Mouse (Mus musculus) intestine, embryonic 14.5 days (tissue): ENCODE data around the gene Grk6. TPM values are rescaled to one million over a fixed set of nuclear protein-coding genes. Genes with fewer than 3 reads are reported as not detected.

Source experiments
- ATAC-seq: fragments of 200-750 bp; cut with Nextera tagmentation; replicated peaks from 2 replicates; pipeline ENCODE4 v1.8.0; 2017; ENCODE audit warnings: low read depth, moderate number of reproducible peaks, moderate TSS enrichment, moderate library complexity; ENCODE audit not compliant: low FRiP score, low TSS enrichment
- DNase-seq: peaks from one replicate; pipeline ENCODE4 v3.0.0-alpha.2; 2018; ENCODE audit warnings: low spot score
- H3K27ac ChIP-seq: fragments of 300-500 bp; sonication (generic); 2 replicates; pipeline ENCODE4 v1.5.1; 2014; ENCODE audit warnings: low read depth, mild to moderate bottlenecking, control low read depth
- H3K27me3 ChIP-seq: fragments of 300-500 bp; sonication (generic); replicated peaks from 2 replicates; pipeline ENCODE4 v1.6.1; 2014; ENCODE audit warnings: low read length, control low read depth; ENCODE audit not compliant: control insufficient read depth, insufficient read depth
- H3K36me3 ChIP-seq: fragments of 300-500 bp; sonication (generic); 2 replicates; pipeline ENCODE4 v1.6.1; 2014; ENCODE audit warnings: low read length, control low read depth; ENCODE audit not compliant: control insufficient read depth, insufficient read depth
- H3K4me1 ChIP-seq: fragments of 300-500 bp; sonication (generic); replicated peaks from 2 replicates; pipeline ENCODE4 v1.6.1; 2014; ENCODE audit warnings: low read length, control low read depth, mixed read lengths; ENCODE audit not compliant: control insufficient read depth, insufficient read depth
- H3K4me2 ChIP-seq: fragments of 300-500 bp; sonication (generic); 2 replicates; pipeline ENCODE4 v1.6.1; 2014; ENCODE audit warnings: low read length
- H3K4me3 ChIP-seq: fragments of 300-500 bp; sonication (generic); 2 replicates; pipeline ENCODE4 v1.5.1; 2014; ENCODE audit warnings: low read depth, low read length, control low read depth, mixed read lengths
- H3K9ac ChIP-seq: fragments of 300-500 bp; sonication (generic); 2 replicates; pipeline ENCODE4 v1.6.1; 2014; ENCODE audit warnings: mild to moderate bottlenecking, low read length
- H3K9me3 ChIP-seq: fragments of 300-500 bp; sonication (generic); 2 replicates; pipeline ENCODE4 v1.6.1; 2016; ENCODE audit warnings: low read length, control low read depth; ENCODE audit not compliant: control insufficient read depth
- WGBS: fragments of 180-500 bp; shearing (Covaris S2); extraction: QIAGEN DNeasy Blood & Tissue Kit; methylation state at CpG from one replicate; pipeline ENCODE4 v1.1.7; 2014; 5-methylcytosine and 5-hydroxymethylcytosine counted together
- polyA plus RNA-seq: library from polyadenylated mRNA; unstranded; fragments of >200 nt; fragmentation: Nextera tagmentation; extraction: Ambion mirVana; gene quantifications from 2 replicates; pipeline ENCODE4 v1.2.1, GENCODE M21; 2014

The Grk6 gene
- polyA plus RNA-seq, 1 experiment from 2014 or later = 55.1 TPM

- no peak for ATAC-seq
- Histone ChIP-seq H3K36me3 (peaks cover 35% of the 10 kb centered on the region), H3K9me3 (no peaks in the 10 kb centered on the region), H3K27me3 (no peaks in the 10 kb centered on the region), H3K4me2 (no peak overlapping the region), H3K27ac (no peak overlapping the region), H3K9ac (no peak overlapping the region), H3K4me3 (no peak overlapping the region), H3K4me1 (peaks cover 4% of the 10 kb centered on the region; the same call in 1 of the 2 replicates)
- DNase-seq = no peak
- 75% methylated on average over 6 of the region's 6 CpGs for WGBS
These were observed 51.8 kb downstream of the Grk6 start for GRCm38 (mm10) chr13:55496661-55497060.

DNA sequence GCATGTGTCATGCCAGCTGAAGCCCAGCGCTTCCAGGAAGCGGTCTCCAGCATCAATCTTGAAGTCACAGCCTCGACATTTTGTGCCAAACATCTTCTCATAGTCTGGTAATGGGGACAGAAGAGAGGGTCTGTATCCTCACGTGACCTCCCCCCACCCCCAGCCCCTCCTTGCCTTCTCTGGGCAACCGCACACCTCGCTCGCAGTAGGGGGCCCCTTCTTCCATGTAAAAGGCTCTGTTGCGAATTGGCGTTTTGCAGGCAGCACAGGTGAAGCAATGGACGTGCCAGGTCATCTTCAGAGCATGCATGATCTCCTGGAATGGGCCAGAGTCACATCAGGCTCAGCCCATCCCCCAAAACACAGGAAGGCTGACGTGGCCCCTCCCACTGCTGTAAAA, 54.0 kb downstream of the Grk6 start:
- Histone ChIP-seq H3K36me3 (peaks cover 55% of the 10 kb centered on the region), H3K4me3 (no peak overlapping the region), H3K4me2 (no peak overlapping the region), H3K27me3 (no peaks in the 10 kb centered on the region), H3K27ac (no peak overlapping the region), H3K9ac (no peak overlapping the region), H3K4me1 (peaks cover 4% of the 10 kb centered on the region; the same call in 1 of the 2 replicates), H3K9me3 (no peaks in the 10 kb centered on the region)
- DNase-seq (no peak), ATAC-seq (no peak)
- 54% methylated on average over 11 of the region's 11 CpGs for WGBS

- no peak for DNase-seq
- Histone ChIP-seq H3K36me3 (peaks cover 72% of the 10 kb centered on the region), H3K4me1 (peaks cover 4% of the 10 kb centered on the region; the same call in 1 of the 2 replicates), H3K4me2 (no peak overlapping the region), H3K27ac (no peak overlapping the region), H3K27me3 (no peaks in the 10 kb centered on the region), H3K4me3 (no peak overlapping the region), H3K9me3 (no peaks in the 10 kb centered on the region), H3K9ac (no peak overlapping the region)
- no peak for ATAC-seq
- WGBS = 68% methylated on average over 10 of the region's 10 CpGs
These were observed 55.7 kb downstream of the Grk6 start for GRCm38 (mm10) chr13:55500575-55500974.

DNA sequence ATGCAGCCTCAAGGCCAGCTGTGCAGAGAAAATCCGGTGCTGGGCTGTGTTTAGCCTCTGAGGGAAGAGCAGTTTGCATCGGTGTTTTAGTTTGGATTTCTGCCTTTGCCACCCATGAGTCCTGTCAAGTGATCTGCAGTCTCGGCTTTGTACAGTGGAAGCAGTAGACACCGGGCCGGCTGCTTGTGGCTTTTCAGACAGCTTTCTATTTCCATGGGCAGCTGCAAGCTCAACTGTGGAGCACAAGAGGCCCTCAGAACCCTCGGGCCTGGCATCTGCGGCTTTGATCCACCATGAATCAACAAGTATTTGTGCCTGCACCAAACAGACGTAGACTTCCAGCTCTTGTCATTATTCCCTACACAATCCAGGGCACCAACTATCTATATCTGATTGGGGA, 57.5 kb downstream of the Grk6 start:
- no peak for ATAC-seq
- H3K27ac ChIP-seq = no peak overlapping the region

GRCm38 (mm10) chr13:55504390-55504789, 59.5 kb downstream of the Grk6 start:
- ATAC-seq = no peak
- no peak for DNase-seq
- H3K4me2 ChIP-seq = no peak overlapping the region
- no peak overlapping the region for H3K9ac ChIP-seq
- H3K4me3 ChIP-seq = no peak overlapping the region
- no peaks in the 10 kb centered on the region for H3K27me3 ChIP-seq
- H3K9me3 ChIP-seq = no peaks in the 10 kb centered on the region
- H3K36me3 ChIP-seq = peaks cover 92% of the 10 kb centered on the region
- H3K27ac ChIP-seq = no peak overlapping the region
- no peaks in the 10 kb centered on the region for H3K4me1 ChIP-seq
- WGBS = 78% methylated on average over 5 of the region's 5 CpGs

More for the DNA sequence above, 57.5 kb downstream of the Grk6 start:
- Histone ChIP-seq H3K4me2 (no peak overlapping the region), H3K36me3 (peaks cover 90% of the 10 kb centered on the region), H3K9ac (no peak overlapping the region), H3K4me3 (no peak overlapping the region), H3K9me3 (no peaks in the 10 kb centered on the region), H3K4me1 (0 out of 2 replicates have a peak, but pooled peaks cover 4% of the 10 kb centered on the region), H3K27me3 (no peaks in the 10 kb centered on the region)
- DNase-seq = no peak
- WGBS = 82% methylated on average over 8 of the region's 8 CpGs

DNA sequence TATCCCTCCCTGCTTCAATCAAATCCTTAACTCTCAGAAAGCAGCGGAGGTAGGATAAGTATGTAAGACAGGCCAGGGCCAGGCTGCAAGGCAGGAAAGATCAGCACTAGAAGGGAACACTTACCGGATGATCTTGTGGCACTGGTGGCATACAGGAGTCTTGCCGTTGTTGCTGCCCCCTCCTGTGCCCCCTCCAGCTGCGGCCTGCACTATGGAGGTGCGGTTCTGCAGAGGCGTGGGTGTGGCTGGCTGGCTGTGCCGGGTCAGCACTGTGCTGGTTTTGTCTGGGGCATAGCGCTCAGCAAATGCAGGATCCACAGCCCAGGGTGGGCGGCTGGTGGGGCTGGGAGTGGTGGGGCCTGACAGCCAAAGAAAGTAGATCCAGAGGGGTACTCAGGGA, 60.9 kb downstream of the Grk6 start:
- H3K27ac ChIP-seq = no peak overlapping the region
- ATAC-seq (no peak), DNase-seq (no peak)
- H3K4me1 ChIP-seq = peaks cover 9% of the 10 kb centered on the region
- 96% methylated on average over 9 of the region's 9 CpGs for WGBS
- H3K9me3 ChIP-seq = no peaks in the 10 kb centered on the region
- H3K36me3 ChIP-seq = peaks cover 92% of the 10 kb centered on the region
- H3K4me3 ChIP-seq = no peak overlapping the region
- no peak overlapping the region for H3K4me2 ChIP-seq
- H3K9ac ChIP-seq = no peak overlapping the region
- no peaks in the 10 kb centered on the region for H3K27me3 ChIP-seq

- peaks cover 85% of the 10 kb centered on the region for H3K36me3 ChIP-seq
These were observed 61.8 kb downstream of the Grk6 start for GRCm38 (mm10) chr13:55506697-55507096.

GRCm38 (mm10) chr13:55507877-55508276, 63.0 kb downstream of the Grk6 start:
- DNase-seq = no peak
- WGBS = 64% methylated on average over 11 of the region's 11 CpGs

More at GRCm38 (mm10) chr13:55506697-55507096, 61.8 kb downstream of the Grk6 start:
- no peak for DNase-seq
- H3K4me3 ChIP-seq = no peak overlapping the region
- 86% methylated on average over 10 of the region's 10 CpGs for WGBS
- H3K27ac ChIP-seq = no peak overlapping the region
- ATAC-seq = no peak
- no peak overlapping the region for H3K9ac ChIP-seq
- no peaks in the 10 kb centered on the region for H3K27me3 ChIP-seq
- H3K4me2 ChIP-seq = no peak overlapping the region
- H3K9me3 ChIP-seq = no peaks in the 10 kb centered on the region
- peaks cover 18% of the 10 kb centered on the region for H3K4me1 ChIP-seq

GRCm38 (mm10) chr13:55508531-55508930, 63.7 kb downstream of the Grk6 start:
- no peak for DNase-seq
- ATAC-seq = no peak
- no peak overlapping the region for H3K9ac ChIP-seq
- no peak overlapping the region for H3K4me2 ChIP-seq
- no peak overlapping the region for H3K4me3 ChIP-seq
- no peak overlapping the region for H3K27ac ChIP-seq
- no peaks in the 10 kb centered on the region for H3K27me3 ChIP-seq
- 88% methylated on average over 10 of the region's 10 CpGs for WGBS
- H3K4me1 ChIP-seq = peaks cover 26% of the 10 kb centered on the region
- no peaks in the 10 kb centered on the region for H3K9me3 ChIP-seq
- H3K36me3 ChIP-seq = peaks cover 68% of the 10 kb centered on the region

More at GRCm38 (mm10) chr13:55507877-55508276, 63.0 kb downstream of the Grk6 start:
- H3K4me3 ChIP-seq = no peak overlapping the region
- H3K4me1 ChIP-seq = peaks cover 26% of the 10 kb centered on the region
- H3K9me3 ChIP-seq = no peaks in the 10 kb centered on the region
- no peak for ATAC-seq
- no peak overlapping the region for H3K9ac ChIP-seq
- no peak overlapping the region for H3K27ac ChIP-seq
- no peak overlapping the region for H3K4me2 ChIP-seq
- peaks cover 75% of the 10 kb centered on the region for H3K36me3 ChIP-seq
- no peaks in the 10 kb centered on the region for H3K27me3 ChIP-seq
